Mouse (Mus musculus) hindbrain, embryonic 14.5 days (tissue): ENCODE data around the gene Hist1h2bm. TPM values are rescaled to one million over a fixed set of nuclear protein-coding genes. Genes with fewer than 3 reads are reported as not detected.
A peak's percentile ranks its signal among the peaks of the same experiment; 100 is the strongest.
"Not testable (repeated sequence)": the region's sequence is repeated elsewhere in the genome, so short reads cannot be mapped to it uniquely, and the experiment has no call there.

Experiments used
- ATAC-seq: fragments of 200-750 bp; cut with Nextera tagmentation; 2 replicates; pipeline ENCODE4 v1.8.0; 2017; ENCODE audit warnings: moderate number of reproducible peaks, mild to moderate bottlenecking, moderate TSS enrichment, moderate library complexity; ENCODE audit not compliant: low FRiP score
- DNase-seq: peaks from one replicate; pipeline ENCODE4 v3.0.0-alpha.2; 2015; ENCODE audit warnings: low spot score
- H3K27ac ChIP-seq: fragments of 300-500 bp; sonication (generic); 2 replicates; pipeline ENCODE4 v1.5.1; 2014; ENCODE audit warnings: mild to moderate bottlenecking, moderate library complexity
- H3K27me3 ChIP-seq: fragments of 300-500 bp; sonication (generic); 2 replicates; pipeline ENCODE4 v1.6.1; 2014; ENCODE audit warnings: mild to moderate bottlenecking, low read length, mixed read lengths; ENCODE audit not compliant: control insufficient read depth, insufficient read depth
- H3K36me3 ChIP-seq: fragments of 300-500 bp; sonication (generic); replicated peaks from 2 replicates; pipeline ENCODE4 v1.6.1; 2014; ENCODE audit not compliant: control insufficient read depth, insufficient read depth
- H3K4me1 ChIP-seq: fragments of 300-500 bp; sonication (generic); replicated peaks from 2 replicates; pipeline ENCODE4 v1.6.1; 2014; ENCODE audit warnings: antibody characterized with exemption, low read length, mixed read lengths; ENCODE audit not compliant: control insufficient read depth, insufficient read depth
- H3K4me2 ChIP-seq: fragments of 300-500 bp; sonication (generic); replicated peaks from 2 replicates; pipeline ENCODE4 v1.6.1; 2014; ENCODE audit warnings: mild to moderate bottlenecking, moderate library complexity
- H3K4me3 ChIP-seq: fragments of 300-500 bp; sonication (generic); replicated peaks from 2 replicates; pipeline ENCODE4 v1.5.1; 2014; ENCODE audit warnings: mild to moderate bottlenecking, low read length
- H3K9ac ChIP-seq: fragments of 300-500 bp; sonication (generic); 2 replicates; pipeline ENCODE4 v1.6.1; 2014
- H3K9me3 ChIP-seq: fragments of 300-500 bp; sonication (generic); 2 replicates; pipeline ENCODE4 v1.6.1; 2016; ENCODE audit warnings: low read length; ENCODE audit not compliant: control insufficient read depth
- WGBS: fragments of 180-500 bp; shearing (Covaris S2); extraction: QIAGEN DNeasy Blood & Tissue Kit; methylation state at CpG from one replicate; pipeline ENCODE4 v1.1.7; 2014; 5-methylcytosine and 5-hydroxymethylcytosine counted together
- polyA plus RNA-seq: library from polyadenylated mRNA; unstranded; fragments of >200 nt; fragmentation: Nextera tagmentation; extraction: Ambion mirVana; gene quantifications from 2 replicates; pipeline ENCODE4 v1.2.1, GENCODE M21; 2014

The Hist1h2bm gene
- polyA plus RNA-seq, 1 experiment from 2014 or later, result 1.4 TPM

DNA sequence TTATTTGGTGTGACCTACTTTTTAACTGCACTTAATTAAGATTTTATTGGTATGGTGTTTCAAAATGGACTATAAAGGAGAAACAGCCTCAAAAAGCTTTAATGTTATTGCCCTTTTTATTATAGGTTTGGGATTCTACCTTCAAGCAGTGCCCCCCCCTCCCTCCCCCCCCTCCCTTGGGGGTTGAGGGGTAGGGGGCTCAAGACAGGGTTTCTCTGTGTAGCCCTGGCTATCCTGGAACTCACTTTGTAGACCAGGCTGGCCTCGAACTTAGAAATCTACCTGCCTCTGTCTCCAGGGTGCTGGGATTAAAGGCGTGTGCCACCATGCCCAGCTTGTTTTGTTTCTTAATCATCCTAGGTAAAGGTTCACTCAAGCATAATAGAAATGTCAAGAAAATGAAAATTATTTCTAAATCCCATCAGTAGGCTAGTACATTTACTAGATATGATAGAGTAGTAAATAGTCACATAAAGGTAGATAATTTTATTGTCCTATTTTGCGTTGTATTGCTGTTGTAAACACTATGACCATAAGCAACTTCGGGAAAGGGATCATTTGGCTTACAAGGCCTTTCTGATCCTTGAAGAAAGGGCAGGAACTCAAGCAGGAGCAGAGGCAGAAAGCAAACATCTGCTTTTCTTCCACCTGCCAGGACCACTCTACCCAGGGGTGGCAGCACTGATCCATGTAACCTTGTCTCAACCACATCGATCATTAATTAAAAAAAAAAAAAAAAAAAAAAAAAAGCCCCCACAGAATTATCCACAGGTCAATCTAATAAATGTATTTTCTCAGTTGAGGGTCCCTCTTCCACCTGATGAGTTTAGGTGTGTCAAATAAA is 1.4 kb downstream of the Hist1h2bm start:
- 40% methylated on average over 5 of the region's 5 CpGs for WGBS
- peaks cover 15% of the 10 kb centered on the region for H3K4me1 ChIP-seq
- H3K27me3 ChIP-seq, result no peaks in the 10 kb centered on the region
- no peak overlapping the region for H3K4me3 ChIP-seq
- ATAC-seq, result no peak
- peak overlapping the region; percentile 85; the same call in 1 of the 2 replicates for H3K27ac ChIP-seq
- DNase-seq, result no peak
- peak overlapping the region; percentile 69 for H3K4me2 ChIP-seq
- H3K9ac ChIP-seq, result no peak overlapping the region
- no peaks in the 10 kb centered on the region for H3K36me3 ChIP-seq
- no peaks in the 10 kb centered on the region for H3K9me3 ChIP-seq

- DNase-seq (no peak), ATAC-seq (peak; percentile 65; the same call in 1 of the 2 replicates)
- H3K27ac ChIP-seq, result peak overlapping the region; percentile 38; the same call in 1 of the 2 replicates
- H3K4me2 ChIP-seq, result no peak overlapping the region
- no peaks in the 10 kb centered on the region for H3K27me3 ChIP-seq
- H3K36me3 ChIP-seq, result no peaks in the 10 kb centered on the region
- no peaks in the 10 kb centered on the region for H3K9me3 ChIP-seq
- 17% methylated on average over 11 of the region's 11 CpGs for WGBS
- H3K9ac ChIP-seq, result no peak overlapping the region
- no peaks in the 10 kb centered on the region for H3K4me1 ChIP-seq
- no peak overlapping the region for H3K4me3 ChIP-seq
Observed at GRCm38 (mm10) chr13:21727948-21728572, 6.2 kb downstream of the Hist1h2bm start.

GRCm38 (mm10) chr13:21729544-21729943 is 7.7 kb downstream of the Hist1h2bm start:
- DNase-seq, result no peak
- H3K27me3 ChIP-seq, result no peaks in the 10 kb centered on the region
- no peak overlapping the region for H3K9ac ChIP-seq
- H3K4me2 ChIP-seq, result no peak overlapping the region
- ATAC-seq, result no peak
- H3K4me1 ChIP-seq, result peaks cover 8% of the 10 kb centered on the region; the same call in 1 of the 2 replicates
- WGBS, result 59% methylated on average over 1 of the region's 1 CpGs
- H3K9me3 ChIP-seq, result no peaks in the 10 kb centered on the region
- H3K27ac ChIP-seq, result no peak overlapping the region
- no peak overlapping the region for H3K4me3 ChIP-seq
- H3K36me3 ChIP-seq, result no peaks in the 10 kb centered on the region

GRCm38 (mm10) chr13:21733466-21733865 is 11.6 kb downstream of the Hist1h2bm start:
- WGBS, result 59% methylated on average over 5 of the region's 5 CpGs
- H3K27ac ChIP-seq, result peak overlapping the region; percentile 99
- H3K9me3 ChIP-seq, result no peaks in the 10 kb centered on the region
- no peaks in the 10 kb centered on the region for H3K27me3 ChIP-seq
- no peak overlapping the region for H3K4me2 ChIP-seq
- ATAC-seq (peak; percentile 16; the same call in 1 of the 2 replicates), DNase-seq (no peak)
- no peak overlapping the region for H3K9ac ChIP-seq
- no peak overlapping the region for H3K4me3 ChIP-seq
- no peaks in the 10 kb centered on the region for H3K36me3 ChIP-seq
- H3K4me1 ChIP-seq, result peaks cover 22% of the 10 kb centered on the region

DNA sequence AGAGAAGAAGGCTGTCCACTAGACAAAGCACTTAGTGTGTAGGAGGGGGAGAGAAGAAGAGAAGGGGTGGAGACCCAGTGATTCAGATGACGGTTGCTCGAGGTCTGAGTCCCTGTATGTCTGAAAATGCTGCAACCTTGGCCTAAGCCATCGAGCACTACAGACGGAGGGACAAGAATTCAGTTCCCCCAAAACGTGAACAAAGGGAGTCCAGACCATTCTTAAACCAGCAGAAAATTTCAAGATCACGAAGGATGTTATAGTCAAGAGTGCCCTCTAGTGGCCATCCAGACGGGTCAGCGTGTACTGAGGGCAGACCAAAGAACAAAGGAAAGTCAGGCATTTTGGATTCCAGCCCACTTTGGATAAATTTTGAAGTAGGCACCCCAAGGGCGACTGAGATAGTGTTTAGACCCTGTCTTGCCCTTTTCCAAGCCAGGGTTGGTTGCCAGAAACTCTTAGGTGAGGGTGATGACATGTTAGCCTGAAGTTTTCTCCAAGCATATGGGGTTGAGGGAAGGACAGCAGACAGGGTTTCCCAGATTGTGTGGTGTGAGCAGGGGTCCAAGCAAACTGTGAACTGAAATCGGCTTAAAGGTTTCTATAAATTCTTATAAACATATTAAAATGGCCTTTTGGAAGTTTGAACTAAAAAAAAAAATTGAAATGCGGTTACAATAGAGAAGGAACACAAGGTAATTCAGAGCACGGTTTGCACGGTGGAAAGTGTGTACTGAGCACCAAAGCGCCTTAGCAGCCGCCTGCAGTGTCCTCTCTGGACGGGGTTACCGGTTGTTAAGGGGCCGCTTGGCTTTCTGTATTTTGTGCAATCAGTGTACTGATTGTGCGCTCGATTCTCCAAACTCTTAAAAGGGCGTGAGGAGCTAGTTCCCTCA is 12.4 kb downstream of the Hist1h2bm start:
- peak; percentile 93 for DNase-seq
- H3K4me3 ChIP-seq, result peak overlapping the region; percentile 43
- peak overlapping the region; percentile 76 for H3K9ac ChIP-seq
- no peaks in the 10 kb centered on the region for H3K27me3 ChIP-seq
- H3K27ac ChIP-seq, result peak overlapping the region; percentile 99
- H3K4me1 ChIP-seq, result peaks cover 22% of the 10 kb centered on the region
- no peaks in the 10 kb centered on the region for H3K36me3 ChIP-seq
- peak overlapping the region; percentile 88 for H3K4me2 ChIP-seq
- under 1% methylated on average over 21 of the region's 21 CpGs for WGBS
- ATAC-seq, result peak; percentile 86
- no peaks in the 10 kb centered on the region for H3K9me3 ChIP-seq

GRCm38 (mm10) chr13:21734906-21735767 is 13.3 kb downstream of the Hist1h2bm start, which contains the start of gene Hist1h4j:
Gene Hist1h4j (plus strand): TSS chr13:21735064.
- ATAC-seq, result peak; percentile 92
- Histone ChIP-seq H3K4me1 (peaks cover 22% of the 10 kb centered on the region), H3K4me3 (peak within 1 kb of the TSS; percentile 43), H3K27ac (peak within 1 kb of the TSS; percentile 99), H3K4me2 (peak within 1 kb of the TSS; percentile 88), H3K9ac (peak within 1 kb of the TSS; percentile 76)
- WGBS, result under 1% methylated on average over 42 of the region's 56 CpGs
- not testable (repeated sequence) for H3K9me3 ChIP-seq, H3K36me3 ChIP-seq, H3K27me3 ChIP-seq
- DNase-seq, result peak; percentile 92

GRCm38 (mm10) chr13:21745006-21745405 is 23.2 kb downstream of the Hist1h2bm start:
- H3K36me3 ChIP-seq, result no peaks in the 10 kb centered on the region
- no peak for DNase-seq
- 91% methylated on average over 1 of the region's 1 CpGs for WGBS
- no peak overlapping the region for H3K4me3 ChIP-seq
- H3K9ac ChIP-seq, result no peak overlapping the region
- no peak overlapping the region for H3K4me2 ChIP-seq
- no peak overlapping the region for H3K27ac ChIP-seq
- ATAC-seq, result no peak
- no peaks in the 10 kb centered on the region for H3K9me3 ChIP-seq
- no peaks in the 10 kb centered on the region for H3K27me3 ChIP-seq
- H3K4me1 ChIP-seq, result peaks cover 20% of the 10 kb centered on the region

DNA sequence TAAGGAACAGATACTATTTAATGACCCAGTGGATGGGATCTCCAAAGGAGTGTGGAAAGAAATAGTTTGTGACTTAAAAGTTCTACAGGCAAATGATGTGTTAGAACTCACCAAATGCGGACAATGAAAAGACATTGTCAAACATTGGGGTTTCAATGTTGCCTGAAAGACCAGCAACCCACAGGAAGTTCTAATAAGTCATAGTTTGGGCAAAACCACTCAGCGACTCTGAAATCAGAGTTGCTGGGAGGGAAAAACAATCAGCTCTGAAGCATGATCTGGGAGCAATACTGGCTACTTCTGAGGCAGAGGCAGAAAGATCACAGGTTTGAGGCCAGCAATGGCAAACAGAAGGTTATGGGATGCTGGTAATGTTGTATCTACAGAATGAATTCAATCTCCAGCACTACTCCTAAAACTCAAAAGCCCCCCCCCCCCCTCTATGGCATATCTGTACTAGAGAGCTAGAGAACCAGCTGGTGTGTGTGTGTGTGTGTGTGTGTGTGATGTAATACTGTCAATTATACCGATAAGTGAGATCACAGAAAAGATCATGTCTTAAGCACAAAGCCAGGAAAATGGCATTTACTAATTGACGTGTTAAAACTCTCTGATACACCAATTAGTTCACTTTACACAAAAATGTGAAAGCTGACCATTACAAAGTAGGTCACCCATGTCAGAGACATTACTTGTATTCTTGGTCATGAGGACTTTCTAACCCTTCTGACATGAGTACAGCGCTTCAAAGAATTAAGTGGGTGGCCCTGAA is 27.7 kb downstream of the Hist1h2bm start:
- WGBS, result 5% methylated on average over 5 of the region's 5 CpGs

More for the DNA sequence above, 27.7 kb downstream of the Hist1h2bm start:
- peak overlapping the region; percentile 90 for H3K4me2 ChIP-seq
- no peaks in the 10 kb centered on the region for H3K36me3 ChIP-seq
- peaks cover 34% of the 10 kb centered on the region for H3K4me1 ChIP-seq
- peak overlapping the region; percentile 86 for H3K27ac ChIP-seq
- no peaks in the 10 kb centered on the region for H3K27me3 ChIP-seq
- H3K9me3 ChIP-seq, result no peaks in the 10 kb centered on the region
- H3K9ac ChIP-seq, result peak overlapping the region; percentile 75
- DNase-seq (peak; percentile 35), ATAC-seq (no peak)
- peak overlapping the region; percentile 53 for H3K4me3 ChIP-seq
